Mouse (Mus musculus) neural tube, embryonic 10.5 days (tissue): ENCODE measurements around the gene Btnl10.
A peak's percentile ranks its signal among the peaks of the same experiment; 100 is the strongest.

ENCODE experiments used
- DNase-seq: peaks from one replicate; pipeline ENCODE4 v3.0.0-alpha.2; 2017; ENCODE audit warnings: low spot score; ENCODE audit errors: extremely low spot score

Gene Btnl10

GRCm38 (mm10) chr11:58917745-58918366 is at the start of gene Btnl10:
Gene Btnl10, plus strand, starts transcription at chr11:58917908.
- no peak for DNase-seq

- no peak for DNase-seq
Measured at GRCm38 (mm10) chr11:58867954-58868330, 49.8 kb upstream of the Btnl10 start.

GRCm38 (mm10) chr11:58870961-58871360 is 46.7 kb upstream of the Btnl10 start:
- DNase-seq = no peak

- no peak for DNase-seq
Measured at GRCm38 (mm10) chr11:58883756-58884155, 34.0 kb upstream of the Btnl10 start.

GRCm38 (mm10) chr11:58890511-58890910 is 27.2 kb upstream of the Btnl10 start:
- DNase-seq = no peak

- DNase-seq = no peak
Measured at GRCm38 (mm10) chr11:58894456-58894855, 23.3 kb upstream of the Btnl10 start.

- DNase-seq = no peak
Measured at GRCm38 (mm10) chr11:58897485-58897884, 20.2 kb upstream of the Btnl10 start.

GRCm38 (mm10) chr11:58901080-58901479 is 16.6 kb upstream of the Btnl10 start:
- DNase-seq = no peak

GRCm38 (mm10) chr11:58903511-58904409 is 13.9 kb upstream of the Btnl10 start, which contains the start of gene Zfp39:
Gene Zfp39, minus strand, starts transcription at chr11:58904225.
- DNase-seq = peak; percentile 94

- DNase-seq = no peak
Measured at GRCm38 (mm10) chr11:58904410-58904718, 13.3 kb upstream of the Btnl10 start.

- DNase-seq = no peak
Measured at GRCm38 (mm10) chr11:58904838-58905237, 12.9 kb upstream of the Btnl10 start.

GRCm38 (mm10) chr11:58913776-58914175 is 3.9 kb upstream of the Btnl10 start:
- DNase-seq = no peak

GRCm38 (mm10) chr11:58914461-58915028 is 3.2 kb upstream of the Btnl10 start:
- peak; percentile 54 for DNase-seq

- peak; percentile 38 for DNase-seq
Measured at GRCm38 (mm10) chr11:58916879-58917744, 596 bp upstream of the Btnl10 start.

GRCm38 (mm10) chr11:58918759-58919158 is 1.1 kb downstream of the Btnl10 start:
- no peak for DNase-seq

GRCm38 (mm10) chr11:58922420-58922819 is 4.7 kb downstream of the Btnl10 start:
- no peak for DNase-seq

GRCm38 (mm10) chr11:58926651-58927050 is 8.9 kb downstream of the Btnl10 start:
- no peak for DNase-seq

GRCm38 (mm10) chr11:58927053-58927452 is 9.3 kb downstream of the Btnl10 start:
- DNase-seq = no peak

- peak; percentile 83 for DNase-seq
Measured at GRCm38 (mm10) chr11:58927790-58928651, 10.3 kb downstream of the Btnl10 start.

- no peak for DNase-seq
Measured at GRCm38 (mm10) chr11:58929055-58929454, 11.3 kb downstream of the Btnl10 start.
